35 mouse cellular contexts compared by ENCODE assay signal in the genomic region with DNA sequence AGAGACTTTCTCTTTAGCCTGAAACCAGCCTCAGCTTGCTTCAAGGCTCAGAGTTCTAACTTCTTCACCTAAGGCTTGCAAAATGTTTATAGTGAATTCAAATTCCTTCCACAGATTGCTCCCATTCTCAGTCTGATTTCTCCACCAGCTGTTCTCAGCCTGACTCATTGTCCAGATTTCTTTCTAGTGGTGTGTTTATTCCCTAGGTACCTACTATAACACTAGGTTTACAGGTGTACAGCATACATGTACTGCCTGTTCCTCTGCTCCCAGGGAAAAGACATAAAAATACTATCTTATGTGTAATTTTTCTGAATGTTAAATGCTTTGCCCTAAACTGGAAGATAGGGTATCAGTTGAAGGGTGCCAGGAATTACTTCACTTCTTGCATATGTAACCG.
"Had no signal": no experiment of that assay in that cellular context is flagged by ENCODE, and none has a peak within 500 bp of the region (broad histone marks: within the 10 kb centered on the region; RNA-seq: fewer than 3 reads in every experiment).

No protein-coding gene starts in this region.

- H3K4me2 ChIP-seq: heart, embryonic 11.5 days; heart, embryonic 12.5 days; heart, embryonic 13.5 days; heart, embryonic 15.5 days; hindbrain, embryonic 12.5 days; hindbrain, embryonic 13.5 days; hindbrain, embryonic 14.5 days; hindbrain, embryonic 15.5 days; intestine, embryonic 15.5 days; kidney, embryonic 15.5 days had no signal

- ATAC-seq: hindbrain, embryonic 16.5 days; hindbrain, postnatal 0 days; inflammation-experienced regulatory T-cells, adult 6 months; intestine, embryonic 15.5 days; intestine, embryonic 16.5 days; intestine, postnatal 0 days had no signal

- H3K4me3 ChIP-seq: heart, embryonic 10.5 days; heart, embryonic 12.5 days; heart, embryonic 13.5 days; heart, embryonic 15.5 days; hindbrain, embryonic 10.5 days; hindbrain, embryonic 12.5 days; hindbrain, embryonic 13.5 days; hindbrain, embryonic 15.5 days; intestine, embryonic 15.5 days; kidney, embryonic 15.5 days; layer of hippocampus, adult 2 months had no signal

- H3K9ac ChIP-seq: heart, embryonic 12.5 days; heart, embryonic 13.5 days; heart, embryonic 15.5 days; hindbrain, embryonic 12.5 days; hindbrain, embryonic 13.5 days; hindbrain, embryonic 14.5 days; hindbrain, embryonic 15.5 days; intestine, embryonic 15.5 days; kidney, embryonic 15.5 days had no signal

- H3K4me1 ChIP-seq: heart, embryonic 10.5 days; heart, embryonic 12.5 days; heart, embryonic 13.5 days; heart, embryonic 15.5 days; hindbrain, embryonic 10.5 days; hindbrain, embryonic 12.5 days; hindbrain, embryonic 13.5 days; hindbrain, embryonic 15.5 days; intestine, embryonic 15.5 days; kidney, embryonic 15.5 days had no signal

- H3K27me3 ChIP-seq: heart, embryonic 12.5 days; heart, embryonic 13.5 days; heart, embryonic 15.5 days; hindbrain, embryonic 12.5 days; hindbrain, embryonic 13.5 days; hindbrain, embryonic 15.5 days; intestine, embryonic 15.5 days; kidney, embryonic 15.5 days had no signal

- H3K36me3 ChIP-seq: heart, embryonic 10.5 days; heart, embryonic 12.5 days; heart, embryonic 13.5 days; heart, embryonic 15.5 days; hindbrain, embryonic 10.5 days; hindbrain, embryonic 12.5 days; hindbrain, embryonic 13.5 days; hindbrain, embryonic 15.5 days; intestine, embryonic 15.5 days; kidney, embryonic 15.5 days had no signal

- H3K27ac ChIP-seq: heart, embryonic 10.5 days; heart, embryonic 13.5 days; heart, embryonic 15.5 days; hindbrain, embryonic 10.5 days; hindbrain, embryonic 12.5 days; hindbrain, embryonic 13.5 days; hindbrain, embryonic 14.5 days; hindbrain, embryonic 15.5 days; hindbrain, postnatal 0 days; intestine, embryonic 15.5 days; kidney, embryonic 15.5 days; kidney, postnatal 0 days; layer of hippocampus, adult 2 months had no signal

- H3K9me3 ChIP-seq: heart, embryonic 10.5 days; heart, embryonic 12.5 days; heart, embryonic 13.5 days; heart, embryonic 15.5 days; hindbrain, embryonic 10.5 days; hindbrain, embryonic 12.5 days; hindbrain, embryonic 13.5 days; hindbrain, embryonic 15.5 days; intestine, embryonic 15.5 days; kidney, embryonic 15.5 days had no signal

- DNase-seq: heart, postnatal 10 days; heart, postnatal 14 days; heart, postnatal 36 days; heart, postnatal 4 days; kidney, adult 11 months; kidney, adult 18-20 months; kidney, adult 2 months; kidney, adult 8-10 months; kidney, adult 9 months; kidney, postnatal 10 days; kidney, postnatal 14 days; kidney, postnatal 25 days; kidney, postnatal 36 days; kidney, postnatal 4 days; layer of hippocampus, adult 9-11 months; layer of hippocampus, postnatal 36 days had no signal
